Mouse (Mus musculus): ENCODE measurements at regions not wholly inside any gene's neighbourhood (a gene's known extent, or its start where the extent isn't known, plus 50 kb on each side); places are given as distances from the start of the nearest gene placed in this dataset. TPM values are rescaled to one million over a fixed set of nuclear protein-coding genes. Genes with fewer than 3 reads are reported as not detected.

- H3K27me3 ChIP-seq (ENCODE audit: control insufficient read depth, insufficient read depth, low read length): no peaks in the 10 kb centered on the region
- no peaks in the 10 kb centered on the region for H3K9me3 ChIP-seq (ENCODE audit: control insufficient read depth, low read length)
- H3K4me1 ChIP-seq (ENCODE audit: control insufficient read depth, insufficient read depth, low read length): no peaks in the 10 kb centered on the region
- 72% methylated on average over 2 of the region's 2 CpGs for WGBS
- H3K36me3 ChIP-seq (ENCODE audit: control insufficient read depth, insufficient read depth, low read length): no peaks in the 10 kb centered on the region
- no peak overlapping the region for H3K4me3 ChIP-seq (ENCODE audit: low read depth, low read length)
- H3K4me2 ChIP-seq (ENCODE audit: low read depth, severe bottlenecking): no peak overlapping the region
- no peak for ATAC-seq (ENCODE audit: insufficient number of reproducible peaks, low FRiP score, low TSS enrichment, low read depth)
- no peak for DNase-seq (ENCODE audit: low spot score)
- no peak overlapping the region for H3K9ac ChIP-seq (ENCODE audit: low read length)
- no peak overlapping the region for H3K27ac ChIP-seq (replicated peaks; ENCODE audit: low read depth, low read length)
These were observed 697.5 kb downstream of the Phf3 start for GRCm38 (mm10) chr1:30176225-30176624.

GRCm38 (mm10) chr1:30144997-30145396 lies 728.7 kb downstream of the Phf3 start:
- H3K27me3 ChIP-seq (ENCODE audit: control insufficient read depth, insufficient read depth, low read length): no peaks in the 10 kb centered on the region
- no peak for ATAC-seq (ENCODE audit: insufficient number of reproducible peaks, low FRiP score, low TSS enrichment, low read depth)
- DNase-seq (ENCODE audit: low spot score): peak; percentile 23
- no peaks in the 10 kb centered on the region for H3K36me3 ChIP-seq (ENCODE audit: control insufficient read depth, insufficient read depth, low read length)
- no peak overlapping the region for H3K27ac ChIP-seq (replicated peaks; ENCODE audit: low read depth, low read length)
- 87% methylated on average over 4 of the region's 4 CpGs for WGBS
- H3K9me3 ChIP-seq (ENCODE audit: control insufficient read depth, low read length): no peaks in the 10 kb centered on the region
- no peaks in the 10 kb centered on the region for H3K4me1 ChIP-seq (ENCODE audit: control insufficient read depth, insufficient read depth, low read length)
- no peak overlapping the region for H3K9ac ChIP-seq (ENCODE audit: low read length)
- H3K4me2 ChIP-seq (ENCODE audit: low read depth, severe bottlenecking): no peak overlapping the region
- no peak overlapping the region for H3K4me3 ChIP-seq (ENCODE audit: low read depth, low read length)

GRCm38 (mm10) chr1:30114186-30114585 lies 759.5 kb downstream of the Phf3 start:
- 81% methylated on average over 3 of the region's 3 CpGs for WGBS
- H3K9me3 ChIP-seq (ENCODE audit: control insufficient read depth, low read length): no peaks in the 10 kb centered on the region
- H3K4me1 ChIP-seq (ENCODE audit: control insufficient read depth, insufficient read depth, low read length): no peaks in the 10 kb centered on the region

More at GRCm38 (mm10) chr1:30114186-30114585, 759.5 kb downstream of the Phf3 start:
- Histone ChIP-seq H3K9ac (ENCODE audit: low read length) (no peak overlapping the region), H3K4me2 (ENCODE audit: low read depth, severe bottlenecking) (no peak overlapping the region), H3K36me3 (ENCODE audit: control insufficient read depth, insufficient read depth, low read length) (no peaks in the 10 kb centered on the region), H3K27me3 (ENCODE audit: control insufficient read depth, insufficient read depth, low read length) (no peaks in the 10 kb centered on the region), H3K27ac (replicated peaks; ENCODE audit: low read depth, low read length) (no peak overlapping the region), H3K4me3 (ENCODE audit: low read depth, low read length) (no peak overlapping the region)
- DNase-seq (ENCODE audit: low spot score): no peak
- ATAC-seq (ENCODE audit: insufficient number of reproducible peaks, low FRiP score, low TSS enrichment, low read depth): no peak

Small RNA genes lying in the stretch of these regions (microRNA-seq; reads per million reads assigned to microRNA genes)
- gene Gm27430: not detected

Data from limb, embryonic 11.5 days (tissue).